Mouse (Mus musculus) testis, adult 2 months (tissue): ENCODE data around the gene Dkk2. TPM values are rescaled to one million over a fixed set of nuclear protein-coding genes. Genes with fewer than 3 reads are reported as not detected.

Experiments used
- H3K27ac ChIP-seq: fragments of 200-500 bp; 2 replicates; pipeline ENCODE4 v1.5.1; 2012; ENCODE audit warnings: low read depth, low read length; ENCODE audit not compliant: control insufficient read depth, insufficient read depth
- H3K27me3 ChIP-seq: fragments of 200-500 bp; 2 replicates; pipeline ENCODE4 v1.6.1; 2012; ENCODE audit warnings: mild to moderate bottlenecking, low read length, moderate library complexity; ENCODE audit not compliant: control insufficient read depth, insufficient read depth
- H3K36me3 ChIP-seq: fragments of 200-500 bp; 2 replicates; pipeline ENCODE4 v1.6.1; 2012; ENCODE audit warnings: mild to moderate bottlenecking, low read length; ENCODE audit not compliant: control insufficient read depth, insufficient read depth
- H3K4me1 ChIP-seq: fragments of 200-500 bp; 2 replicates; pipeline ENCODE4 v1.6.1; 2012; ENCODE audit warnings: low read length; ENCODE audit not compliant: control insufficient read depth, insufficient read depth
- H3K4me3 ChIP-seq: fragments of 200-500 bp; 2 replicates; pipeline ENCODE4 v1.5.1; 2012; ENCODE audit warnings: low read depth, mild to moderate bottlenecking, low read length, moderate library complexity, mixed read lengths; ENCODE audit not compliant: control insufficient read depth
- CTCF ChIP-seq: fragments of 200-500 bp; IDR thresholded peaks from 2 replicates; pipeline ENCODE4 v1.5.1; 2012; ENCODE audit warnings: low read depth, mild to moderate bottlenecking, inconsistent platforms, low read length, moderate library complexity; ENCODE audit not compliant: control insufficient read depth, insufficient read depth, insufficient replicate concordance
- POLR2A ChIP-seq: fragments of 200-500 bp; IDR thresholded peaks from 2 replicates; pipeline ENCODE4 v1.6.1; 2012; ENCODE audit warnings: low read depth, mild to moderate bottlenecking, inconsistent platforms, low read length, moderate library complexity; ENCODE audit not compliant: control insufficient read depth
- polyA plus RNA-seq: library from polyadenylated mRNA; depleted of rRNA; stranded (reverse); fragments of >200 nt; gene quantifications from 2 replicates; pipeline ENCODE4 v1.2.3, GENCODE M21; 2012

Dkk2 gene
- polyA plus RNA-seq, 1 experiment = 0.05 TPM

DNA sequence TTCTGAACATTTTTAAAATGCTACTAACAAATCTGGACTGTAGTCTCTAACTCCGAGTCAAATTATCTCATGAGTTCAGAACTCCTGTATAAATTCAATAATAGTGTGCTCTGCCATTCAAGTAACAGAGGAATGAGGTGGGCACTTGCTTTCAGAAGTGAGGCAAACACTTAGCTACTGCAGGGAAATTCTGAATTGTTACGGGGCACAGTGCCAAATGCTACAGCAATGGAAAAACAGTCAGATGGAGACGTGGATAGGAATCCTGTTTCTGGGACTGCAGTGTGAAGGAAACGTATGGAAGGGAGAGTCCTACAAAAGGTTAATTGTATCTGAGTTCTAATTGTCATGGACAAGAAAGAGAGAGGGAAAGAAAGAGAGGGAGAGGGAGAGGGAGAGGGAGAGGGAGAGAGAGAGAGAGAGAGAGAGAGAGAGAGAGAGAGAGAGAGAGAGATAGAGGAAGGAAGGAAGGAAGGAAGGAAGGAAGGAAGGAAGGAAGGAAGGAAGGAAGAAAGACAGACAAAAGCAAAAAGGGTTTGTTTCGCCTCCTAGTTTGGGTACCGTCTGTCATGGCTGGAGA lies 64.4 kb downstream of the Dkk2 start:
- Histone ChIP-seq H3K27ac (no peak overlapping the region), H3K36me3 (no peaks in the 10 kb centered on the region), H3K27me3 (no peaks in the 10 kb centered on the region), H3K4me3 (no peak overlapping the region), H3K4me1 (no peaks in the 10 kb centered on the region)
- TF ChIP-seq CTCF = no peak
- no peak for TF ChIP-seq POLR2A

DNA sequence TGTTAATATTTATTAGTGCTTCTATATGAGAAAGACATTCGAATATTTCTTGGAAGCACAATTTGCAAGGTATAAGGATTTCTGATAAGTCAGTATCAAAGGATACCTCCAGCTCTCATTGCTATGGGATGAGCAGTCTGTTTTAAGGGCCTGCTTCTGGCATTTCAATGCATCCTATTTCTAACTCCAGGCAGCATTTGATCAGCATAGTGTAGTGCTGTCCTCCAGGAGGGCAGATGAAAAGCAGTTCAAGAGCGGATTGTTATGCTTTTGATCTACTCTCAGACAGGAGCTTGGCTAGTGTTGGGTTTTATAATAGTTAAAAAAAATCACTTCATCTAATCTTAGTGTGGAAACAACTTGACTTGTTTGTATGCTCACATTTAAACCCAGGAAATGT lies 73.7 kb downstream of the Dkk2 start:
- Histone ChIP-seq H3K36me3 (no peaks in the 10 kb centered on the region), H3K27ac (no peak overlapping the region), H3K4me1 (no peaks in the 10 kb centered on the region), H3K27me3 (no peaks in the 10 kb centered on the region), H3K4me3 (no peak overlapping the region)
- no peak for TF ChIP-seq CTCF
- no peak for TF ChIP-seq POLR2A

DNA sequence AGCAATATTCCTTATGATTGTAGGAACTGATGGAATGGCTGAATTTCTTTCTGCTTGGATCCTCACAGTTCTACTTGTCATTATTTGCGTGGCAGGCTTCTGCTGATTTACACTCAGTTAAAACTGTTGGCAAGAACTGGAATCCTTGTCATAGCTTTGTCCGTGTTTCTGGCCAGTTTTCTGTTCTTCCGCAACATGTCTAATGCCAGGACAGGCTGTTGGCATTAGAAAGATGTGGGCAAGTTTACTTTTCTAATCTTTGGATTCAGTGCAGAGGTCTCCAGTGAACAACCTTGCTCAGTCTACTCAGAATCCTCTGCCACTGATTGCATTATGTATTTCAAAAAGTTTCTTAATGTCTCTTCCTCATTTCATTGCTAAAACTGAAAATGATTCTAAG lies 83.8 kb downstream of the Dkk2 start:
- Histone ChIP-seq H3K4me1 (no peaks in the 10 kb centered on the region), H3K27me3 (no peaks in the 10 kb centered on the region), H3K36me3 (no peaks in the 10 kb centered on the region), H3K4me3 (no peak overlapping the region), H3K27ac (no peak overlapping the region)
- TF ChIP-seq POLR2A (no peak), CTCF (no peak)

- H3K4me3 ChIP-seq = no peak overlapping the region
- no peaks in the 10 kb centered on the region for H3K36me3 ChIP-seq
- no peak for TF ChIP-seq POLR2A
- TF ChIP-seq CTCF = no peak
Measured at GRCm38 (mm10) chr3:132186888-132187552, 101.9 kb downstream of the Dkk2 start.

DNA sequence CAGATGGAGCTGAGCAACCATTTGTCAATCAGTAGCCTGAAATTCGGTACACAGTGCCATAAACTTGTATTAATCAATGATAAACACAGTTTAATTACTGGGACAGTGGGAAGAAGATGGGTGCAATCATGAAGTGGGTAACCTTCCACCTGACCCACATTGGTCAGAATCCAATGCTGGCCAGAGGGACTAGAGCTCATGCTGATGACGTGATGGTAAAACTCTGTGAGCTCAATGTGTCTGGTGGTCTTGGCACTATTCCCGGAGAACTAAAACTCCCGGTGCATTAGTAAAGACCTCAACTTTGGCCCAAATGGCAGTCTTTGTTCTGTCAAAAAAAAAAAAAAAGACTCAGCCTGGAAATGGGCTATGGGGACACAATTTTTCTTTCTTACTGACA lies 116.9 kb downstream of the Dkk2 start:
- Histone ChIP-seq H3K27ac (no peak overlapping the region), H3K27me3 (no peaks in the 10 kb centered on the region), H3K36me3 (no peaks in the 10 kb centered on the region), H3K4me3 (no peak overlapping the region), H3K4me1 (no peaks in the 10 kb centered on the region)
- TF ChIP-seq CTCF = no peak
- no peak for TF ChIP-seq POLR2A

More at GRCm38 (mm10) chr3:132186888-132187552, 101.9 kb downstream of the Dkk2 start:
- Histone ChIP-seq H3K27me3 (no peaks in the 10 kb centered on the region), H3K27ac (no peak overlapping the region), H3K4me1 (no peaks in the 10 kb centered on the region)

- TF ChIP-seq CTCF = no peak
- TF ChIP-seq POLR2A = no peak
- Histone ChIP-seq H3K4me1 (no peaks in the 10 kb centered on the region), H3K36me3 (no peaks in the 10 kb centered on the region), H3K27me3 (no peaks in the 10 kb centered on the region), H3K27ac (no peak overlapping the region), H3K4me3 (no peak overlapping the region)
Measured at GRCm38 (mm10) chr3:132202665-132203064, 117.6 kb downstream of the Dkk2 start.

- Histone ChIP-seq H3K27ac (no peak overlapping the region), H3K27me3 (no peaks in the 10 kb centered on the region), H3K4me1 (no peaks in the 10 kb centered on the region), H3K36me3 (no peaks in the 10 kb centered on the region), H3K4me3 (no peak overlapping the region)
- TF ChIP-seq CTCF (peak; percentile 51; the same call in 1 of the 2 replicates), POLR2A (no peak)
Measured at GRCm38 (mm10) chr3:132207469-132207868, 122.4 kb downstream of the Dkk2 start.

- TF ChIP-seq POLR2A = no peak
- no peak for TF ChIP-seq CTCF
Measured at GRCm38 (mm10) chr3:132211260-132211659, 126.2 kb downstream of the Dkk2 start.

More at GRCm38 (mm10) chr3:132211260-132211659, 126.2 kb downstream of the Dkk2 start:
- no peaks in the 10 kb centered on the region for H3K4me1 ChIP-seq
- no peak overlapping the region for H3K27ac ChIP-seq
- H3K36me3 ChIP-seq = no peaks in the 10 kb centered on the region
- no peak overlapping the region for H3K4me3 ChIP-seq
- H3K27me3 ChIP-seq = no peaks in the 10 kb centered on the region
